Mouse (Mus musculus) intestine, embryonic 16.5 days (tissue): Measurements from ENCODE around the gene Acot2. TPM values are rescaled to one million over a fixed set of nuclear protein-coding genes. Genes with fewer than 3 reads are reported as not detected.
"Not testable (repeated sequence)": the region's sequence is repeated elsewhere in the genome, so short reads cannot be mapped to it uniquely, and the experiment has no call there.

Experiments used
- ATAC-seq: fragments of 200-750 bp; cut with Nextera tagmentation; 2 replicates; pipeline ENCODE4 v1.8.0; 2017; ENCODE audit warnings: moderate TSS enrichment, moderate library complexity
- H3K27ac ChIP-seq: fragments of 300-500 bp; sonication (generic); 2 replicates; pipeline ENCODE4 v1.5.1; 2014; ENCODE audit warnings: mild to moderate bottlenecking, low read length
- H3K27me3 ChIP-seq: fragments of 300-500 bp; sonication (generic); replicated peaks from 2 replicates; pipeline ENCODE4 v1.6.1; 2014; ENCODE audit warnings: low read length, control low read depth, mixed read lengths; ENCODE audit not compliant: control insufficient read depth, insufficient read depth
- H3K36me3 ChIP-seq: fragments of 300-500 bp; sonication (generic); 2 replicates; pipeline ENCODE4 v1.6.1; 2014; ENCODE audit warnings: low read length, control low read depth; ENCODE audit not compliant: control insufficient read depth, insufficient read depth
- H3K4me1 ChIP-seq: fragments of 300-500 bp; sonication (generic); 2 replicates; pipeline ENCODE4 v1.6.1; 2014; ENCODE audit warnings: low read length, control low read depth, mixed read lengths; ENCODE audit not compliant: control insufficient read depth, insufficient read depth
- H3K4me2 ChIP-seq: fragments of 300-500 bp; sonication (generic); 2 replicates; pipeline ENCODE4 v1.6.1; 2014; ENCODE audit warnings: low read depth, low read length, control low read depth
- H3K4me3 ChIP-seq: fragments of 300-500 bp; sonication (generic); 2 replicates; pipeline ENCODE4 v1.5.1; 2014; ENCODE audit warnings: mild to moderate bottlenecking, low read length
- H3K9ac ChIP-seq: fragments of 300-500 bp; sonication (generic); 2 replicates; pipeline ENCODE4 v1.6.1; 2014; ENCODE audit warnings: low read depth, low read length
- H3K9me3 ChIP-seq: fragments of 300-500 bp; sonication (generic); 2 replicates; pipeline ENCODE4 v1.6.1; 2016; ENCODE audit warnings: low read length, control low read depth; ENCODE audit not compliant: control insufficient read depth
- WGBS: fragments of 180-500 bp; shearing (Covaris S2); extraction: QIAGEN DNeasy Blood & Tissue Kit; methylation state at CpG from one replicate; pipeline ENCODE4 v1.1.7; 2014; 5-methylcytosine and 5-hydroxymethylcytosine counted together
- polyA plus RNA-seq: library from polyadenylated mRNA; unstranded; fragments of >200 nt; fragmentation: Nextera tagmentation; extraction: Ambion mirVana; gene quantifications from 2 replicates; pipeline ENCODE4 v1.2.1, GENCODE M21; 2015

The Acot2 gene
- polyA plus RNA-seq, 1 experiment from 2014 or later = 35.3 TPM

- WGBS = 57% methylated on average over 3 of the region's 3 CpGs
- not testable (repeated sequence) for H3K4me3 ChIP-seq, H3K27ac ChIP-seq, ATAC-seq, H3K9me3 ChIP-seq, H3K9ac ChIP-seq, H3K4me1 ChIP-seq, H3K27me3 ChIP-seq, H3K4me2 ChIP-seq, H3K36me3 ChIP-seq
These were observed 40.7 kb downstream of the Acot2 start for GRCm38 (mm10) chr12:84028328-84028727.

- not testable (repeated sequence) for H3K27ac ChIP-seq, H3K27me3 ChIP-seq, H3K9ac ChIP-seq, H3K4me1 ChIP-seq, H3K36me3 ChIP-seq, H3K4me2 ChIP-seq, ATAC-seq, H3K9me3 ChIP-seq, H3K4me3 ChIP-seq
- WGBS = 98% methylated on average over 1 of the region's 1 CpGs
These were observed 41.4 kb downstream of the Acot2 start for GRCm38 (mm10) chr12:84029043-84029442.

- 68% methylated on average over 4 of the region's 4 CpGs for WGBS
- Histone ChIP-seq H3K9me3 (no peaks in the 10 kb centered on the region), H3K4me1 (0 out of 2 replicates have a peak, but pooled peaks cover 4% of the 10 kb centered on the region), H3K4me3 (no peak overlapping the region), H3K9ac (no peak overlapping the region), H3K27me3 (no peaks in the 10 kb centered on the region), H3K27ac (no peak overlapping the region), H3K36me3 (no peaks in the 10 kb centered on the region), H3K4me2 (no peak overlapping the region)
- ATAC-seq = peak; percentile 81
These were observed 43.1 kb downstream of the Acot2 start for GRCm38 (mm10) chr12:84030659-84031332.

DNA sequence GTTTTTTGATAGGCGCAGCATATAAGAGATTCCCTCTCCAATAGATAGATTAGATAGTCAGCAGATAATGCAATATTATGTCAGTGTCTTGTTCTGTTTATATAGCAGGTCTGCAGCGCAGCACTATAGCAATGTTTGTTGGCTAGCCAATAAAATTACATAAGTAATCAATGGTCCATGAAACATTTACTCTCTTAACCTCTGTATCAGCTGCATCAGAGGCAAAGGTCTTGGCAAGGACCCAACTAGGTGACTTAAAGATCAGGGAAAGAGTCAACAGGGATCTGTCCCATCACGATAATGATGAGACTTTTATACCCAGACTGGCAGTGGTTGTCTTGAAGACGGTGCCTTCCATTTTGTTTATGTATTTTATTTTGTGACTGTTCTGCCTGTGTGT lies 45.2 kb downstream of the Acot2 start:
- Histone ChIP-seq H3K9ac (no peak overlapping the region), H3K9me3 (no peaks in the 10 kb centered on the region), H3K27ac (no peak overlapping the region), H3K4me2 (no peak overlapping the region), H3K4me3 (no peak overlapping the region), H3K27me3 (no peaks in the 10 kb centered on the region), H3K36me3 (no peaks in the 10 kb centered on the region), H3K4me1 (0 out of 2 replicates have a peak, but pooled peaks cover 4% of the 10 kb centered on the region)
- ATAC-seq = no peak
- WGBS = 80% methylated on average over 4 of the region's 4 CpGs

DNA sequence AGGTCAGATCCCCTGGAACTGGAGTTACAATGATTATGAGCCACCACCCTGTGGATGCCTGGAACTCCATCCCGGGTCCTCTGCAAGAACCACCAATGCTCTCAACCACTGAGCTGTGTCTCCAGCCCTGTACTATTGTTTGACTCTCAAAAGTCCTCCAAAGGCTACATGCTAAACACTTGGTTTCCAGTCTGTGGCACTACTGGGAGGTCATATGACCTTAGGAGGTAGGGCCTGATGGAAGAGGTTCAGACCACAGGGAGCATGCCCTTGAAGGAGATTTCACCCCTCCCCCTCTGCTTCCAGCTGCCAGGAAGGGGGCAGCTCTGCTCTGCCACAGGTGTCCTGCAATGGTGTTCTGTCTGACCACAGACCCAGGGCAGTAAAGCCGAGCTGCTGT lies 45.6 kb downstream of the Acot2 start:
- H3K9me3 ChIP-seq, ATAC-seq, H3K9ac ChIP-seq, H3K4me1 ChIP-seq, H3K4me2 ChIP-seq, H3K27ac ChIP-seq, H3K27me3 ChIP-seq, H3K4me3 ChIP-seq, H3K36me3 ChIP-seq: not testable (repeated sequence)
- 72% methylated on average over 2 of the region's 2 CpGs for WGBS

DNA sequence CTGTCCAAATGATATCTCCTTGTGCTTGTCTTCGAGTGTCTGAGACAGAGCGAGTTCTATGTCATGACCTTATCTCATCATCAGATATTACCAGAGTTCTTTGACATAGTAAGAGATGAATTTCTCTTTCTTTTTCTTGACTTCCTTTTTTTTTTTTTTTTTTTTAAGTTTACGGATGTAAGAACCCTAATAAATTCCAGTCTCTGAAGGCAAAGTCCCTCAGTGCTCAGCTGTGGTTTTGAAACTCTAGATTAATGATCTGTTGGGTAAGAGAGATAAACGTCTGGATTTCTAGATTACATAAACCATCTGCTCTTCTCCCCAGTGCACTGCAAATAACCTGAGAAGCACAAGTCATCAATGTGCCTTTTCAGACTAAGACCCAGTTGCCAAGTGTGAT lies 46.4 kb downstream of the Acot2 start:
- H3K4me3 ChIP-seq = no peak overlapping the region
- no peak overlapping the region for H3K9ac ChIP-seq
- 29% methylated on average over 4 of the region's 4 CpGs for WGBS
- H3K27ac ChIP-seq = no peak overlapping the region
- H3K4me1 ChIP-seq = 0 out of 2 replicates have a peak, but pooled peaks cover 4% of the 10 kb centered on the region
- H3K4me2 ChIP-seq = no peak overlapping the region
- ATAC-seq = peak; percentile 14; the same call in 1 of the 2 replicates
- no peaks in the 10 kb centered on the region for H3K36me3 ChIP-seq
- no peaks in the 10 kb centered on the region for H3K27me3 ChIP-seq
- H3K9me3 ChIP-seq = no peaks in the 10 kb centered on the region

DNA sequence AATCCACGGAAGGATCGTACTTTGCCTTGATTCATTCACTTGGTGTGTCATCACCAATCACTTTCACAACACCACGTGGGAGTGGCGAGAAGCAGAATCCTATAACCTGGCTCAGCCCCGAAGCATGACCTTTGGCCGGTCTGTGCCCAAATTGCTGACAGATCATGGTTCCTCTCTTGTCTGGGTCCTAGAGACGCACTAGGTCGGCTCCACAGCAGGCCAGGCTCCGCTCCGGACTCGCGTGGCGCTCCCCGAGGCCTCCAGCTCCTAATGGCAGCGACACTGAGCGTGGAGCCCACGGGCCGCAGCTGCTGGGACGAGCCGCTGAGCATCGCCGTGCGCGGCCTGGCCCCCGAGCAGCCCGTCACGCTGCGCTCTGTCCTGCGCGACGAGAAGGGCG lies 50.6 kb downstream of the Acot2 start, which contains the start of gene Acot4:
Gene Acot4 (plus strand): TSS at position 139 of the 400 bp plus-strand sequence.
- WGBS = 5% methylated on average over 32 of the region's 32 CpGs
- not testable (repeated sequence) for H3K9me3 ChIP-seq, H3K27me3 ChIP-seq, H3K4me1 ChIP-seq, H3K36me3 ChIP-seq
- Histone ChIP-seq H3K4me3 (peak within 1 kb of the TSS; percentile 53), H3K4me2 (peak within 1 kb of the TSS; percentile 71), H3K9ac (peak within 1 kb of the TSS; percentile 71), H3K27ac (peak within 1 kb of the TSS; percentile 48; the same call in 1 of the 2 replicates)
- peak; percentile 86 for ATAC-seq

- not testable (repeated sequence) for H3K9me3 ChIP-seq, H3K27me3 ChIP-seq, H3K4me1 ChIP-seq, H3K36me3 ChIP-seq
- peak within 1 kb of the TSS; percentile 48; the same call in 1 of the 2 replicates for H3K27ac ChIP-seq
- ATAC-seq = peak; percentile 65
- peak within 1 kb of the TSS; percentile 71 for H3K9ac ChIP-seq
- peak within 1 kb of the TSS; percentile 71 for H3K4me2 ChIP-seq
- WGBS = 3% methylated on average over 39 of the region's 39 CpGs
- peak within 1 kb of the TSS; percentile 53 for H3K4me3 ChIP-seq
These were observed 51.0 kb downstream of the Acot2 start, which contains the start of gene Gm49366 for GRCm38 (mm10) chr12:84038691-84039111. Gene Gm49366 (plus strand): TSS chr12:84038935.

DNA sequence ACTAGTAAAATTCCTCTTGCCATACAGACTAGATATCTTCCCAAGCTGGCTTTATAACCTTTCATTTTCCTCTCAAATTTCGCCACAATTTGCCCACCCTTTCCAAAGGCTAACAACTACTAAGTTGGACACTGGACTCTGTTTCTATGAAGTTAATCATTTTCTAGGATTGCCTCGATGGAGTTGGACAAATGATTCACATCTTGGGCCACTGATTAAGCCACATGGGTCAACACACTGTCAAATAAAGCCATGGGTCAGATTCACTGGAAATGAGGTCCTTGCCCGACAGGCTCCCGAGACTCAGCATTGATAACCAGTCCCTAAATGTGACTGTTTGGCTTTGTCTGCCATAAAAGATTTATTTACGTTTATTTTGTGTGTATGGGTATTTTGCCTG lies 54.6 kb downstream of the Acot2 start:
- Histone ChIP-seq H3K4me1 (no peaks in the 10 kb centered on the region), H3K27ac (peak overlapping the region; percentile 25), H3K36me3 (peaks cover 3% of the 10 kb centered on the region; the same call in 1 of the 2 replicates), H3K4me3 (no peak overlapping the region), H3K4me2 (no peak overlapping the region), H3K27me3 (no peaks in the 10 kb centered on the region), H3K9me3 (no peaks in the 10 kb centered on the region; the same call in 1 of the 2 replicates), H3K9ac (no peak overlapping the region)
- 57% methylated on average over 5 of the region's 5 CpGs for WGBS
- ATAC-seq = peak; percentile 22; the same call in 1 of the 2 replicates
